Mouse (Mus musculus) mouse embryonic stem cell (cell line): ENCODE results near the gene Ndufa7.

Experiments
- in situ Hi-C, 2 experiments: fragments of 300-500 bp; cut with MboI; formaldehyde crosslinking; loops; 1 replicate in 1 of 2; 3 replicates in 1 of 2; pipeline ENCODE4 v1.14.3; 2019 to 2020; ENCODE audit warnings: low sequenced_read_pairs in 2 of 2, low pct_unique_long_range_greater_than_20kb in 1 of 2, mixed read lengths in 1 of 2; ENCODE audit not compliant: unreplicated experiment in 1 of 2

Gene Ndufa7

DNA sequence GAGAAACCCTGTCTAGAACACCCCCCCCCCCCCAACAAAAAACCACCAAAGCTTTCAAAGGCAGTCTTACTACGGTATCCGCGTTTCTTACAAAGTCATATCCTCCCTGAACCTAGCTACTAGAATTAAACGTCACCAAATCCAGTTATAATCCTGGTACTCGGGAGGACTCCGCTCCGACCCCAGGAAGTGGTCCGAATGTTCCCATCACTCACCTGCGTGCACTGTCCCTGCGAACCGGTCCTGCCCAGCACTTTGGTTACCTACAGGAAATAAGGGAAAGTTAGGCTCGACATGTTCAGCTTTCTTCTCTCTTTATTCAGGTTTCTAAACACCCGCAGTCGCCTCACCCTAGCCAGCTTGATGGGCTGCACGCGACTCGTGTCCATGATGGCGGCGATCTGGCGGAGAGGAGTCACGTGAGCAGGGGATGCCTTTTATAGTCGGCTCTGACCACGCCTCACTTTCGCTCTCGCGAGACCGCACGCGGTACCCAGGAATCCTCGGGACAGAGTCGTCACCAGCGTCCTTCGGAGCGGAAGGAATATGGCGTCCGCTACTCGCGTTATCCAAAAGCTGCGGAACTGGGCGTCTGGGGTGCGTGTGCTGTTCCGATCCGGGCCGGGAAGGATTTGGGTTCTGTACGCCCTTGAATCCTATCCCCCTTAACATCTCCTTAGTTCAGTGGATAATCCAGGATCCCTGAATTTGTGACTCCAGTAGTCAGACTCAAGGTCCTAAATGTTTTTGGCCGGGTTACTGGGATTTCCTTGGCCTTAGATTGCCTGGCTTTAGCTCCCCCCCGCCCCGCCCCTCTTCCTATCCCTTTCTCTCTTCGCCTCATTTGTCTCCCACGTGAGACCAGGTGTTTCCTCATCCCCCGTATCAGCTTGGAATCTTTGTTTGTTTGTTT is at the start of gene Ndufa7, which contains the start of gene Rps28:
Gene Ndufa7, plus strand, starts transcription at position 489 of the 913 bp plus-strand sequence.
Gene Rps28, minus strand, starts transcription at position 479 of the 913 bp plus-strand sequence.
- in situ Hi-C loops = loop anchor here in 1 of 2 experiments (25.0 kb wide), 1 partner anchor 937 kb away; the partner anchor contains the start of gene Zfp870

DNA sequence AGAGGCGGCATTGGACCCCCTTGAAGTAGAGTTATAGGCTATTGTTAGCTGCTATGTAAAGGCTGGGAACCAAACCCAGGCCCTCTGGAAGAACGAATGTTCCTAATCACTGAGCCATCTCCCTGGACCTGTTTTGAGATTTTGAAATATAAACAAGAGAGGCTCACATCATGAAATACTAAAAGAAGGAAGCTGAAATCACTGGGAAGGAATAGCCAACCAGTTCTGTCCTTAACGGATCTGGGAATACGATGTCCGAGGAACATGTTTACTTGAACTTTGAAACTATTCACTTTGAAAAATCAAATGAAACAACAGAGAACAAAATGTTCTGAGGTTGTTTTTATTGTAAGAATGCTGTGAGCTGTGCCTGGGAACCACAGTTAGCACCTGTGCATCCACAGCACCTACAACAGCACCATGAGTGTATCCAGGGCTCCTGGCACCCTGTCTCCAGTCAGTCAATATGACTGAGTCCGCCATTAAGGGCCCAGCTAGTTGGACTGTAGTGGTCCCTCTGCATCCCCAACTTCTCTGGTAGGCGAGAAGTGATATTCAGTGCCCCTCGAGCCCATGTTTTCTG is 49.7 kb upstream of the Ndufa7 start:
- in situ Hi-C loops = no loop called here

DNA sequence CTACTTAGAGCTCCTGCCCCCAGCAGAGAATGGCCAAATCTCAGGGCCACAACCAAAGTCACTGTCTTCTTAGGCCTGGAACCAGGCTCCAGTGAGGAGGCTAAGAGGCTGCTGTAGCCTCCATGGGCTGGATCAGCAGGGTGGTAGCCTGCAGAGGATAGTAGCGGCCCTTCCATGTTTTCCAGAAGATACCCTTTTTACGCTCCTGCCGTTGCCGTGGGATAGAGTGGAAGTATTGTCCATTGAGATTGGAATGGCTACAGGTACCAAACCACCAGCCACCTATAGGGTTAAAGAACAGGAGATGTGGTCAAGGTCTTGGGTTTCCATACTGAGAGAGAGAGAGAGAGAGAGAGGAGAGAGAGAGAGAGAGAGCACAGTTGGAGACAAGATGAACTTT is 49.1 kb upstream of the Ndufa7 start:
- in situ Hi-C loops = no loop called here

DNA sequence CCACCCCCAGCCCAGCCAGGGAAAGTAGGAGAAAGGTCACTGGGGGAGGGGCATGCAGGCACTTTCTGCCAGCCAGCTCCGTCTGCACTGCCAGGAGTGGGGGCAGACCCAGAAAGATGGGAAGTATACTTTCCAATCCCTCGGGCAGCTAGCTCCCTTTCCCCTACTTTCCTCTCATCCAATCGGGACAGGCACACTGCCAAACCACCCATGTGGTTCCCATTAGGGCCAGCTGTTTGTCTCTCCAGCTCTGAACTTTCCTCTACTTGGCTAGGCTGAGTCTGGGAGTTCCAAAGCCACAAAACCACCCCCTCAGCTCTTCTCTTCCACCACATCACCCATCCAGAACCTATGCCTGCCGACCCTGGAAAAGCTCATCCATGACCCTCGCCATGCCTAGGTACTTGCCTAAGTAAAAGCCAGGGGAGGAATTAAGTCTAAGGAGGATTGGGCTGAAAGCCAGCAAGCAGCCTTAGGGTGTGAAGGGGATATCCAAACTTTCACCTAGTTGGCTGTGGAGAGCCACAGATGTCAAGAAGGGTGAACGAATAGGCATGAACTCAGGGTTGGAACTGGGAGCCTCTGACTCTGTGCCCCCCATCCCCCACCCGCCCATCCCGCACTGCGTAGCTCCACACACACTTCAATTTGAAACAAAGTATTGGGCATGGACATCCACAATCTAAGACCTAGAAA is 45.0 kb upstream of the Ndufa7 start:
- in situ Hi-C loops = no loop called here

DNA sequence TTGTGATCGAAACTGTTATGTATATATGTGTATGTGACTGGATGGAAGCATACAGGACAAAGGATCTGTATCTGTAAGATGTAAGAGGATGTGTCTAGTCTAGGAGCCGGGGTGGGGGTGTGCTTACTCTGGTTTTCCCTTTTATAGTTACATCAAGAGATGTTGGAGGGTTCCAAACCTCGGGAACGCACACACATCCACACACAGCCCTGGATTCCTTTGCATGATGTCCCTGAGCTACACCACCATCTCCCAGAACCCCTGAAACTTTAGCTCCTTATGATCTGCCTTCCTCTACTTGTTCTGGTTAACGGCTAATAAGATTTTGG is 44.4 kb upstream of the Ndufa7 start:
- in situ Hi-C loops = loop anchor here in 1 of 2 experiments (10.0 kb wide), 1 partner anchor 265 kb away; no protein-coding TSS in a partner anchor

DNA sequence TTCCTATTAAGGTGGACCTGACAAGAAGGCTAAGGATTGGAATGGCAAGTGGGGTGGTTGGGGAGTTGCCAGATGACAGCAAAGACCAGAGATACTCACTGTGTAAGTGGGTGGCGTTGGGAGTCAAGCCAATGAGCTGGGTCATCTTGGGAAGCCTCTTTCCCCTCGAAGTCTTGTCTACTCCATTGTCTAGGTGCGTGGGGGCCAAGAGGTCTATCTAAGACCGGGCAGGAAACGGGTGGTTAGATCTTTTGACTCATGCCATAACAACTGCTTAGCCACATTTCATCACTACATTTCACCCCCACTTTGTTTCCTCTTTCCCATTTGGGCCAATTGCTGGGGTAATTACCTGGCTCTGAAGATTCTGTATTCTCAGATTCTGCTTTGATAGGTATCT is 43.9 kb upstream of the Ndufa7 start:
- in situ Hi-C loops = loop anchor here in 1 of 2 experiments (10.0 kb wide), 1 partner anchor 266 kb away; no protein-coding TSS in a partner anchor

DNA sequence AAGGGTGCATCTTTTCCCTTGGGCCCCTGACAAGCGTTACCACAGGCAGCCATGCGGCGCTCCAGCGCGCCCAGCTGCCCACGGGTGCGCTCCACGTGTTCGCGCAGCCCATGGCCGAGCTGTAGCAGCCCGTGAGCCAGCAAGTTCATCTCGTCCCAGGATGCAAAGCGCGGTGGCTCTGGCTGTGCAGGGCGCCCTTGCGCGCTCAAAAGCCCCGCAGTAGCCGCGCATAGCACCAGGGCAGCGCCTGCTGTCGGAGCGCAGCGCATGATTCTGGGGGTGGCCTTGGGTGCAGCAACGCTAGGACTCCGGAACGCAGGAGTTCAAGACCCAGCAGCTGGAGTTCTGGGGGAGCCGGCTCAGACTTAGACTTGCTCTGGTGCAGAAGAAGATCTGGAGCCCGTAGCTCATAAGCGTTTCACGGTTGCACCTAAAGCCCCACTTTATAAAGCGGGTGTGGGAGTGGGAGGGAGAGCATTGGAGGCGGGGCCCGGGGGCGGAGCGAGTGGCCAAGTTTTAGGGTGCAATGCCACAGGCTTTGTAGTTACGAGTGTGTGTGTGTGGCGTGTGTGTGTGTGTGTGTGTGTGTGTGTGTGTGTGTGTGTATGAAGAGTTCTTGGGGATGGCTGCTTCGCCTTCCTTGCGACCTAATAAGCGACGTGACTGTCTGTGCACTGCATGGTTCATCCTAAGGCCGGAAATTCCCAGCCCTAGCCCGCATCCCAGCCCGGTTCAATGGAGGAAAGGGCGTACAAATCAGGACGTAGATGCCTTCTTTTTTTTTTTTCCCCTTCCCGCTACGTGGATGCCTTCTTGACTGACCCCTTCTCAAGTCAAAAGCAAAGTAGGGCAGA is 43.0 kb upstream of the Ndufa7 start, which contains the start of gene Angptl4:
Gene Angptl4, minus strand, starts transcription at position 707 of the 854 bp plus-strand sequence.
- in situ Hi-C loops = loop anchor here in 1 of 2 experiments (10.0 kb wide), 1 partner anchor 267 kb away; no protein-coding TSS in a partner anchor

DNA sequence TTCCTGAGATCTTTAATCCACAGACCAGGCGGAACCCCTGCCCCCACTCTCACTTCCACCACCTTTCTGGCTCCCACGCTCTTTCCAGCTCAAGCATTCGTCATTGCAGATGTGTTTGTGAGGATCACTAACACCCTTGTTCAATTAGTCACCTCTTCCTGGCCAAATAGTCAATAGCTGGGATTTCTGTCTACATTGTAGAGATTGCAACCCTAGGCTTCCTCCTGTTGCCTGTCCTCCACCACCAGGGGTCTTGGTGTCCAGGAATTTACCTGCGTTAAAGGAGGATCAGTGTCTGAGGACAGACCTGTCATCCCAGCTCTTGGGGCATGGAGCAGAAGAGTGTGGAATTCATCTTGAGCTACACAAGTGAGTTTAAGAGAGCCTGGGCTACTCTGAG is 42.3 kb upstream of the Ndufa7 start:
- in situ Hi-C loops = loop anchor here in 1 of 2 experiments (10.0 kb wide), 1 partner anchor 267 kb away; no protein-coding TSS in a partner anchor

DNA sequence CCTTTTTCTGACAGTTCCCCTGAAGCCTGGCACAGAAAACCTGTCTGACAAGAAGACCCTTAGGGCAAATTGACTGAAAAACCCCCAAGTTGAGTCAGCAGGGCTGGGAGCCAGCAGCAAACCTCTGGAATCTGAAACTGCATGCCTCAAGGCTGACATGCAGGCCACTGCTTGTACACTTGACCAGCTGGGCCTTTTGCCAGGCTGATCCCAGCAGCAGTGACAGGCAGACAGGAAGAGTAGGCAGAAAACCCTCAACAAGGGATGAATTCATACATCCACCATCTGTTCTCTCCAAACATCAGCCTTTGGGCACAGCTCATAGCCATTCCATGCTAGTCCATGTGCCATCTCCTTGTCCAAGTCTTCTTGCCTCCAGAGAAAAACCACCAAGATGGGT is 41.0 kb upstream of the Ndufa7 start:
- in situ Hi-C loops = loop anchor here in 1 of 2 experiments (10.0 kb wide), 1 partner anchor 269 kb away; no protein-coding TSS in a partner anchor

DNA sequence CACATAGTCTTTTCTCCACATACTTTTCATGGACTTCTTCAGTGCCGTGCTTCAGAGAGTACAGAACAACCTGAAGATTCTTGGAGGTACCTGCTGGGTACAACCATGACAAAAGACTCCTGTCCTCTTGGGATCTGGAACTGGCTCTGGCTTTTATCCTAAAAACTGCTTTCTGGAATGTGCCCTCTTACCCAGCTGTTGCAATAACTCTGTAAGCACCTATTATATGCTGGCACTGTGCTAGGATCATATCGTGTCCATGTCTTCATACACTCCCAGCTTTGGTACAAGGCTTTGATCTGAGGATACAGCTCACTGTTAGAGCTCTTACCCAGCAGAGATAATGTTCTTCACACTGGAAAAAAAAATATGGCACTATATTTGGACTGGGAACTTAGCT is 39.4 kb upstream of the Ndufa7 start:
- in situ Hi-C loops = loop anchor here in 1 of 2 experiments (10.0 kb wide), 1 partner anchor 270 kb away; no protein-coding TSS in a partner anchor

DNA sequence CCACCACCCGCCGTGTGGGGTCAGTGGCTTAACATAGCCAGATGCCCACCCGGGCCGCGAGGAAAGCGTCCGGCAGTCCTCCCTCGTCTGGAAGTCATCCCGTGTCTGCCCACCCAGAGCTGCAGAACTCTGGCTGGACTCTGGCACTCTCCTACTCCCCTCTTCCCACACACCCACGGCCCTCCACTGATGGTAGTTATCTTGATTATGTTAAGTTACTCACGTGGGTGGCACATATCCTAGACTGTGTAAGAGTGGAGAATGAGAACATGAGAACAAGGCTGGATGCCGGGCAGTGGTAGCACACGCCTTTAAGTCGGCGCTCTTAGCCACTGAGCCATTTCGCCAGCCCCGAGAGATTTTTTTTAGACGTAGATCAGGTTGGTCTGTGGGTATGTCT is 38.0 kb upstream of the Ndufa7 start:
- in situ Hi-C loops = loop anchor here in 1 of 2 experiments (10.0 kb wide), 1 partner anchor 272 kb away; no protein-coding TSS in a partner anchor

DNA sequence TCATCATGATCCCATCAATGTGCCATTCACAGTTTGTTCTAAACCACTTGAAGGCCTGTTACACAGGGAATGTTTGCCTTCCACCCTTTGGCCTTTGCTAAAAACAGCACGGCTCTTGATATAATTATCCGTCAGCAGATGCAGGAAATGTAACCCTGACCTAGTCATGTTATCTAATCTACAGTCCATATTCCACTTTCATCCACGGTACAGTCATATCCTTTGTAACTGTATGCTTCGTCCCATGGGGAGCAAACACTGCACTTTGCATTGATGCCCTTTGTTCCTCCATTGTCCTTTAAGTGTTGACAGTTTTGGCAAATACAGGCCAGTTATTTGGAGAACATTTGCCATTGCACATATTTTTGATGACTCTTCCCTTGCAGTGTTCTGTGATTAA is 35.6 kb upstream of the Ndufa7 start:
- in situ Hi-C loops = loop anchor here in 1 of 2 experiments (10.0 kb wide), 1 partner anchor 274 kb away; no protein-coding TSS in a partner anchor

DNA sequence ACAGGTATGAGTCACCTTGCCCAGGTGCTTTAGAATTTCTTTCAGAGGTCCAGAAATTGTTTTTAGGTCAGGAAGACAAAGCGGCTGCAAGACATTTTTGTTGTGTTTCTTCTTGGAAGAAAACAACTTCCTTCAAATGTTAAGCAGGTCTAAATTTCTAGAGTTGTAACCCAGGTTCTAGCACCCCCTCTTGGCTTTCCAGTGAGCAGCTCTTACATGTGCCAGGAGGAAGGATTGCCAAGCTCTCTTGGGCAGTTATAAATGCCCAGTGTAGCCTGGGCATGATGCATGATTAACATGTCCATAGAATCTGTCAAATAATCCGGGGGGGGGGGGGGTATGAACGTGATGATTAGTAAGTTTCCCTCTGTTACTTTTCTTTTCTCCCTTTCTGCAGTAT is 26.1 kb upstream of the Ndufa7 start:
- in situ Hi-C loops = no loop called here

DNA sequence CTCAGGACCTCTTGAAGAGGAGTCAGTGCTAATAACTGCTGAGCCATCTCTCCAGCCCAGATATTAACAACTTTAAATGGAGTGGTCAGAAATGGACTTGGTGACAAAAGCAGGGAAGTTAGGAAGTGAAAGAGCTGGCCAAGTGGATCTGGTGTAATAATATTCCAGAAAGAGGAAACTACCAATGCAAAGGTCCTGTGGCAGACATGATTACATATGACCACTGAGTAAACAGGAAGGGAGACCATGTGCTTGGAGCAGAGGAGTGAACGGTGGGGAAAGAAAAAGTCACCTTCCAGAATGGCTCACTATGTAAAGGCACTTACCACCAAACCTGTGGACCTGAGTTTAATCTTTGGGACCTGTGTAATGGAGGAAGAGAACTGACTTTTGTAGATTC is 25.1 kb upstream of the Ndufa7 start:
- in situ Hi-C loops = no loop called here

DNA sequence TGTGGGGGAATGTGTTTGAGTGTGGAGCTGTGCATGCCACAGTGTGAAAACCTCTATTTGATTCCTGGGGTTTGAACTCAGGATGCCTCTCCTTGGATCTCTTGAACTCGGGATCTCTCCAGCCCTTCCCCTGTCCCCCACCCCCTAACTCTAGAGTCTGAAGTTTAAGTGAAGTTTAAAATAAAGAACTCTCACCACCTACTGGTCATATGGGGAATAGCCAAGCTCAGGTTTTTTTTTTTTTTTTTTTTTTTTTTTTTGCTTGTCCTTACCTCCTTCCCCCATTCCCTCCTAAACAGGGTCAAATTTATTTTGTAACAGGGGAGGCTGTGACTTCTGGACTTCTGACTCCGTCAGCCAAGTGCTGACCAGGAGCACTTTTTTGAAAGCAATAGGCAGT is 22.2 kb upstream of the Ndufa7 start:
- in situ Hi-C loops = loop anchor here in 1 of 2 experiments (10.0 to 25.0 kb wide), 2 partner anchors 207 to 915 kb away; partner anchors contain the start of gene Zfp870

DNA sequence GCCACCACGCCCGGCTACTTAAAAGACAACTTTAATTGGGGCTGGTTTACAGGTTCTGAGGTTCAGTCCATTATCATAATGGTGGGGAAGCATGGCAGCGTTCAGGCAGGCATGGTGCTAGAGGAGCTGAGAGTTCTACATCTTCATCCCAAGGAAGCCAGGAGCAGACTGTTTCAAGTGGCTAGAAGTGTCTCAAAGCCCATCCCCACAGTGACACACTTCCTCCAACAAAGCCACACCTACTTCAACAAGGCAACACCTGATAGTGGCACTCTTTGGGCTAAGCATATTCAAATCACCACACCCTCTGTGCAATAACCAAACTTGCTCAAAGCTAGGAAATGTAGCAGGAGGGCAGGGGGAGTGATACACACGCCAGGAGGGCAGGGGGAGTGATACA is 20.2 kb upstream of the Ndufa7 start:
- in situ Hi-C loops = loop anchor here in 1 of 2 experiments (10.0 to 25.0 kb wide), 2 partner anchors 209 to 917 kb away; partner anchors contain the start of gene Zfp870

DNA sequence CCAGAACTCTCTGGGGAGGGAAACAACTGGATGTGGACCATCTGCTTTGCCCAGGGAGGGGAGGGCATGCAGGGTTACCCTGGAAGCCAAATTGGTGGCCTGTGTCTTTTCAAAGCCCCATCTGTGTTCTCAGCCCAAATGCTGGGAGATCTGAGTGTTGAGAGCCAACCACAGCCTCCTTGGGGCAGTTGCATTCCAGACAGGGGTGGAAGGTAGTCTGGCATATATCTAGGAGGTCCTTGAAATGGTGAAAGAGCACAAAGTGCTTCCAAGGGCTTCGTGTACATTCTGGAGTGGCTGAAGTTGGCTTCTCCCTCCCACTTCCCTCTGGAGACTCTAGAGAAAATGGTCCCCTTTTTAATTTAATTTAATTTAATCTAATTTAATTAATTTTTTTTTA is 19.6 kb upstream of the Ndufa7 start:
- in situ Hi-C loops = loop anchor here in 1 of 2 experiments (10.0 to 25.0 kb wide), 2 partner anchors 210 to 917 kb away; partner anchors contain the start of gene Zfp870
